Mouse (Mus musculus) olfactory bulb, adult 2 months (tissue): ENCODE results near the gene Btbd17.

Experiments used
- CTCF ChIP-seq: fragments of 200-500 bp; IDR thresholded peaks from 2 replicates; pipeline ENCODE4 v1.5.1; 2012; ENCODE audit warnings: low read depth, mild to moderate bottlenecking, low read length, moderate library complexity; ENCODE audit not compliant: insufficient read depth
- POLR2A ChIP-seq: fragments of 200-500 bp; IDR thresholded peaks from 2 replicates; pipeline ENCODE4 v1.6.1; 2012; ENCODE audit warnings: mild to moderate bottlenecking, low read depth, low read length, moderate library complexity; ENCODE audit not compliant: insufficient read depth

- TF ChIP-seq POLR2A: no peak
- TF ChIP-seq CTCF: no peak
Measured at GRCm38 (mm10) chr11:114822727-114823126, 27.0 kb upstream of the Btbd17 start.
